9 mouse cellular contexts compared by ENCODE assay signal in genomic region chr15:84758493-84758892, GRCm38 (mm10). TPM values are rescaled to one million over a fixed set of nuclear protein-coding genes. Genes with fewer than 3 reads are reported as not detected.
A peak's percentile ranks its signal among the peaks of the same experiment; 100 is the strongest.
DNase-seq lines count a peak whose midpoint lies in the region; ATAC-seq lines count a peak whose summit lies in the region.
"Had no signal": no experiment of that assay in that cellular context is flagged by ENCODE, and none has a peak within 500 bp of the region (broad histone marks: within the 10 kb centered on the region; RNA-seq: fewer than 3 reads in every experiment).

No protein-coding gene starts in this region.

- peaks cover 9% of the 10 kb centered on the region for H3K27me3 ChIP-seq in midbrain, embryonic 11.5 days (ENCODE audit: control insufficient read depth, insufficient read depth, low read length)
- H3K27me3 ChIP-seq in midbrain, embryonic 15.5 days (replicated peaks): peaks cover 18% of the 10 kb centered on the region; the same call in 1 of the 2 replicates

- H3K9ac ChIP-seq in midbrain, embryonic 11.5 days (ENCODE audit: low read length): no peak overlapping the region
- H3K9ac ChIP-seq in midbrain, embryonic 15.5 days: no peak overlapping the region
- H3K9ac ChIP-seq: neural tube, embryonic 13.5 days had no signal

- H3K27ac ChIP-seq in midbrain, embryonic 11.5 days (ENCODE audit: low read depth, low read length): no peak overlapping the region
- no peak overlapping the region for H3K27ac ChIP-seq in midbrain, embryonic 15.5 days
- H3K27ac ChIP-seq: neural tube, embryonic 13.5 days had no signal

- H3K4me1 ChIP-seq in midbrain, embryonic 11.5 days (ENCODE audit: control insufficient read depth, insufficient read depth, low read length): peaks cover 23% of the 10 kb centered on the region
- H3K4me1 ChIP-seq in midbrain, embryonic 15.5 days: peaks cover 38% of the 10 kb centered on the region

- intact Hi-C loops in gastrocnemius, postnatal 36 days (cut with DNase I): loop anchor here (5.0 kb wide), 3 partner anchors 86 to 239 kb away; no protein-coding TSS in a partner anchor

- H3K4me3 ChIP-seq in midbrain, embryonic 11.5 days (ENCODE audit: low read depth, low read length): no peak overlapping the region
- no peak overlapping the region for H3K4me3 ChIP-seq in midbrain, embryonic 15.5 days
- H3K4me3 ChIP-seq: neural tube, embryonic 13.5 days had no signal

- H3K9me3 ChIP-seq in midbrain, embryonic 11.5 days (ENCODE audit: control insufficient read depth, low read length): no peaks in the 10 kb centered on the region
- H3K9me3 ChIP-seq in midbrain, embryonic 15.5 days: no peaks in the 10 kb centered on the region
- H3K9me3 ChIP-seq: neural tube, embryonic 13.5 days had no signal

- no peak for ATAC-seq in midbrain, embryonic 11.5 days (ENCODE audit: low FRiP score)
- ATAC-seq in midbrain, embryonic 15.5 days (replicated peaks): no peak

- H3K4me2 ChIP-seq in midbrain, embryonic 11.5 days: no peak overlapping the region
- H3K4me2 ChIP-seq in midbrain, embryonic 15.5 days: no peak overlapping the region
- H3K4me2 ChIP-seq: neural tube, embryonic 13.5 days had no signal

- 32% methylated on average over 4 of the region's 4 CpGs for WGBS in midbrain, embryonic 11.5 days
- WGBS in midbrain, embryonic 15.5 days: 30% methylated on average over 4 of the region's 4 CpGs

- no peaks in the 10 kb centered on the region for H3K36me3 ChIP-seq in midbrain, embryonic 11.5 days (ENCODE audit: control insufficient read depth, insufficient read depth, low read length)
- no peaks in the 10 kb centered on the region for H3K36me3 ChIP-seq in midbrain, embryonic 15.5 days (replicated peaks)
- H3K36me3 ChIP-seq: neural tube, embryonic 13.5 days had no signal

- peak; percentile 43 for DNase-seq in gastrocnemius, postnatal 10 days
- no peak for DNase-seq in gastrocnemius, postnatal 36 days
- peak; percentile 98 for DNase-seq in midbrain, embryonic 11.5 days (ENCODE audit: low spot score, missing footprints)
- peak; percentile 42 for DNase-seq in adrenal gland, postnatal 25 days
- peak; percentile 56 for DNase-seq in forelimb bud, embryonic 11.5 days (ENCODE audit: low read depth, low spot score)
- peak; percentile 37 to 82 for DNase-seq in spleen, postnatal 4 days (ENCODE audit: low spot score in 2 of 2)
- no peak for DNase-seq in frontal cortex, postnatal 14 days (ENCODE audit: low spot score in 2 of 2)

RNA-seq across cellular contexts. Expression of gene Arhgap8, which starts 38.6 kb away (rescaled TPM):
- total RNA-seq in gastrocnemius, postnatal 10 days (2021): not detected
- under 1 TPM; 0.17 to 0.38 TPM for total RNA-seq in gastrocnemius, postnatal 36 days (2021)
- polyA plus RNA-seq in midbrain, embryonic 11.5 days (2014; fragmentation: Nextera tagmentation; extraction: Ambion mirVana): 1.1 and 1.7 TPM in 2 replicates
- polyA plus RNA-seq in midbrain, embryonic 15.5 days (2015; fragmentation: Nextera tagmentation; extraction: Ambion mirVana): 0.59 and 0.73 TPM in 2 replicates
- total RNA-seq in adrenal gland, postnatal 25 days (2021): 0.76 TPM in 1 of 2 replicates, not detected in the other

Comparison
In these comparisons a context has a peak if more than half of its experiments do, and no peak if none do; other contexts are left out.
1. DNase-seq: peak in gastrocnemius, postnatal 10 days (single experiment), midbrain, embryonic 11.5 days (single experiment), adrenal gland, postnatal 25 days (single experiment), forelimb bud, embryonic 11.5 days (single experiment) and spleen, postnatal 4 days (2 of 2); none in gastrocnemius, postnatal 36 days (0 of 2) and frontal cortex, postnatal 14 days (0 of 2).